Mouse (Mus musculus) liver, postnatal 0 days (tissue): Measurements from ENCODE around the gene Chtop.

ENCODE experiments used
- CTCF ChIP-seq: sonication (generic); IDR thresholded peaks from 2 replicates; pipeline ENCODE4 v1.5.1; 2016; ENCODE audit warnings: antibody characterized with exemption, low read depth
- EP300 ChIP-seq: IDR thresholded peaks from 2 replicates; pipeline ENCODE4 v1.6.1; 2016; ENCODE audit warnings: antibody characterized with exemption, low read depth, mild to moderate bottlenecking

DNA sequence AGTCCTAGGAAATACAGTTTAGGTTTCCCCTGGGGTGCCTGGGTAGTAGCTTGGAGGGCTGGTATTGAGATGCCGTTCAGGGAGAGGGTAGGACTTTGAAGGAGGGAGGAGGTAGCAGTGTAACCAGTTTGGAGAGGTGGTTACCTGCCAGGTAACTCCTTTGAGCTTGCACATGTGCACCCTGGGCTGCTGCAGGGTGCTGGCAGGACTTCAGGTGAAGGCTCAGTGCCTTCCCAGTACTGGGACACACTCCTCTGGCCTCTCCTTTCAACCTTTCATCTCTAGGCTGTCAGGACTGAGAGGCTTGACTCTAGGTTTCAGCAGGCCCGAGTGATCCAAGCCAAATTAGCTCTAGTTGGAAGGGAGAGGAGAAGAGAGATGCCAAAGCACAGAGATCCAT is 16.8 kb upstream of the Chtop start:
- TF ChIP-seq CTCF (no peak), EP300 (no peak)
